8 mouse cellular contexts compared by ENCODE assay signal in the genomic region with DNA sequence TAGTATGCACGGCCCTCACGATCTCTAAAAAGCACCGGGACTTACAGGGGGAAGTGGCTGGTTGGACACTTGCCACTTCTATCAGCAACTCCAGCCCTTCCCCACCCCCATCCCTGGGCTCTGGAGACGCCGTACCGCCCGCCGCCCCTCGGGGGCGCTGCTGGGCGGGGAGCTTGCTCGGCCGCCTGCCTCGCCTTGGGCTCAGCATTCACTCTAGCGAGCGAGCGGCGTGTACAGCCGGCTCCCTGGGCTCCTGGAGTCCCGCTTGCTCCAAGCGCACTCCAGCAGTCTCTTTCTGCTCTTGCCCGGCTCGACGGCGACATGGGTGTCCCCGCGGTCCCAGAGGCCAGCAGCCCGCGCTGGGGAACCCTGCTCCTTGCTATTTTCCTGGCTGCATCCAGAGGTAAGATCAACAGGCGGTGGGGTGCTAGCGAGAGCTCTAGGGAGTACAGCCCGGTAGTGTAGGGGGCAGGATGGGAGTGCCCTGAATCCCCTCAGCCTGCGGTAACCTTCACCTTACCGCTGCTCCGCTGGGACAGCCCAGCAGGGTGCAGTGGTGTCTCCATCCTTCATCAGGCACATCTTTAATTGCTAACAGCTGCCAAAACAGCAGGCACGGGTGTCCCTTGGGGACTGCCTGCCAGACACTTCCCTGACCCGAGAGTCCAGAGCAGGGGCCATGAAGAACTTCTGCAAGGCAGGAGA. TPM values are rescaled to one million over a fixed set of nuclear protein-coding genes. Genes with fewer than 3 reads are reported as not detected.
A peak's percentile ranks its signal among the peaks of the same experiment; 100 is the strongest.
DNase-seq lines count a peak whose midpoint lies in the region; ATAC-seq lines count a peak whose summit lies in the region.

A gene (plus strand): TSS at position 151 of the 705 bp plus-strand sequence.

- H3K27me3 ChIP-seq in intestine, embryonic 15.5 days (replicated peaks), result no peaks in the 10 kb centered on the region
- H3K27me3 ChIP-seq in megakaryocyte, embryonic 14.5 days (replicated peaks), result no peaks in the 10 kb centered on the region

- H3K9me3 ChIP-seq in intestine, embryonic 15.5 days, result no peaks in the 10 kb centered on the region
- no peaks in the 10 kb centered on the region for H3K9me3 ChIP-seq in megakaryocyte, embryonic 14.5 days

- peak within 1 kb of the TSS; percentile 51 for H3K4me3 ChIP-seq in intestine, embryonic 15.5 days (replicated peaks)
- peak within 1 kb of the TSS; percentile 95 for H3K4me3 ChIP-seq in megakaryocyte, embryonic 14.5 days (replicated peaks)

- H3K4me1 ChIP-seq in intestine, embryonic 15.5 days (replicated peaks), result peaks cover 55% of the 10 kb centered on the region
- H3K4me1 ChIP-seq in megakaryocyte, embryonic 14.5 days, result peaks cover 85% of the 10 kb centered on the region

- peak; percentile 77 for ATAC-seq in intestine, embryonic 15.5 days

- intact Hi-C loops in left cerebral cortex, postnatal 10 days (cut with DNase I), result loop anchor here (5.0 kb wide), 1 partner anchor 60 kb away; no protein-coding TSS in a partner anchor

- DNase-seq in adrenal gland, adult (ENCODE audit: inconsistent age in 2 of 2, low spot score in 1 of 2), result peak; percentile 80 to 91
- peak; percentile 86 for DNase-seq in embryo, embryonic 11 days
- DNase-seq in gastrocnemius, postnatal 4 days (ENCODE audit: low spot score in 2 of 2), result peak; percentile 78 to 84
- DNase-seq in left cerebral cortex, postnatal 10 days (ENCODE audit: extremely low spot score in 1 of 2, low spot score in 2 of 2), result peak in 1 of 2 experiments; percentile 84
- peak; percentile 37 to 53 for DNase-seq in right cerebral cortex, adult 2 months (ENCODE audit: low spot score in 2 of 2)
- DNase-seq in urinary bladder, postnatal 36 days (ENCODE audit: low spot score in 2 of 2), result peak; percentile 85 to 88

- 1% methylated on average over 37 of the region's 37 CpGs for WGBS in intestine, embryonic 15.5 days

- peak within 1 kb of the TSS; percentile 87 for H3K27ac ChIP-seq in intestine, embryonic 15.5 days

- H3K36me3 ChIP-seq in intestine, embryonic 15.5 days, result no peaks in the 10 kb centered on the region
- H3K36me3 ChIP-seq in megakaryocyte, embryonic 14.5 days (replicated peaks; ENCODE audit: low read length), result peaks cover 13% of the 10 kb centered on the region

- peak within 1 kb of the TSS; percentile 66 for H3K9ac ChIP-seq in intestine, embryonic 15.5 days

- H3K4me2 ChIP-seq in intestine, embryonic 15.5 days (replicated peaks), result peak within 1 kb of the TSS; percentile 86

RNA-seq across cellular contexts. Expression of the gene that starts here (rescaled TPM):
- 10 to 100 TPM; 16.9 to 17.9 TPM for total RNA-seq in gastrocnemius, postnatal 4 days (2021)
- 7.2 and 9.0 TPM in 2 replicates for polyA plus RNA-seq in intestine, embryonic 15.5 days (2015; fragmentation: Nextera tagmentation; extraction: Ambion mirVana)
- total RNA-seq in left cerebral cortex, postnatal 10 days (2021), result 10 to 100 TPM; 18.8 to 20.7 TPM
- 29.9 and 107 TPM in 2 replicates for polyA plus RNA-seq in megakaryocyte, embryonic 14.5 days (2012; ENCODE audit: insufficient read depth, low replicate concordance)
